Mouse (Mus musculus) gastrocnemius, adult 2 months (tissue): ENCODE data around the gene Tdp1. TPM values are rescaled to one million over a fixed set of nuclear protein-coding genes. Genes with fewer than 3 reads are reported as not detected.

Source experiments
- DNase-seq: peaks from one replicate; pipeline ENCODE4 v3.0.0; 2022
- H3K27ac ChIP-seq: fragments of 200-600 bp; 2 replicates; pipeline ENCODE4 v1.8.1; 2022; ENCODE audit warnings: mild to moderate bottlenecking
- H3K4me3 ChIP-seq: fragments of 200-600 bp; 2 replicates; pipeline ENCODE4 v1.8.1; 2022; ENCODE audit warnings: mild to moderate bottlenecking, moderate library complexity
- CTCF ChIP-seq: fragments of 200-600 bp; IDR thresholded peaks from 2 replicates; pipeline ENCODE4 v1.8.1; 2022; ENCODE audit warnings: antibody characterized with exemption, mild to moderate bottlenecking, moderate library complexity
- intact Hi-C: fragments of 180-260 bp; cut with DNase I; formaldehyde crosslinking; loops from one replicate; pipeline ENCODE4 v1.15.1; 2025
- total RNA-seq, 2 experiments: library from RNA; stranded (reverse); gene quantifications; 2 replicates each; pipeline ENCODE4 v1.2.3; 2021

Tdp1 gene
- total RNA-seq, 2 experiments from 2014 or later = 3.6 to 6.6 TPM

GRCm38 (mm10) chr12:99935403-99935802 is 51.1 kb downstream of the Tdp1 start:
- intact Hi-C loops = no loop called here
- DNase-seq = no peak
- TF ChIP-seq CTCF = no peak
- H3K27ac ChIP-seq = no peak overlapping the region
- H3K4me3 ChIP-seq = no peak overlapping the region

GRCm38 (mm10) chr12:99938476-99938875 is 54.2 kb downstream of the Tdp1 start:
- H3K4me3 ChIP-seq = no peak overlapping the region
- H3K27ac ChIP-seq = no peak overlapping the region
- intact Hi-C loops = no loop called here
- DNase-seq = no peak
- no peak for TF ChIP-seq CTCF

GRCm38 (mm10) chr12:99939179-99939578 is 54.9 kb downstream of the Tdp1 start:
- TF ChIP-seq CTCF = no peak
- DNase-seq = no peak
- intact Hi-C loops = no loop called here
- Histone ChIP-seq H3K4me3 (no peak overlapping the region), H3K27ac (no peak overlapping the region)

GRCm38 (mm10) chr12:99940704-99941103 is 56.4 kb downstream of the Tdp1 start:
- no peak overlapping the region for H3K27ac ChIP-seq
- no peak for DNase-seq
- intact Hi-C loops = no loop called here
- H3K4me3 ChIP-seq = no peak overlapping the region
- TF ChIP-seq CTCF = no peak

- no peak for DNase-seq
- H3K27ac ChIP-seq = no peak overlapping the region
- no peak for TF ChIP-seq CTCF
- H3K4me3 ChIP-seq = no peak overlapping the region
- intact Hi-C loops = no loop called here
These were observed 58.1 kb downstream of the Tdp1 start for GRCm38 (mm10) chr12:99942441-99942840.

- no peak overlapping the region for H3K4me3 ChIP-seq
- TF ChIP-seq CTCF = peak; percentile 72
- peak; percentile 82 for DNase-seq
- no peak overlapping the region for H3K27ac ChIP-seq
- intact Hi-C loops = loop anchor here (2.0 kb wide), 1 partner anchor 154 kb away; no protein-coding TSS in a partner anchor
These were observed 68.6 kb downstream of the Tdp1 start for GRCm38 (mm10) chr12:99952928-99953327.

- intact Hi-C loops = no loop called here
- TF ChIP-seq CTCF = no peak
- Histone ChIP-seq H3K4me3 (no peak overlapping the region), H3K27ac (no peak overlapping the region)
- no peak for DNase-seq
These were observed 72.1 kb downstream of the Tdp1 start for GRCm38 (mm10) chr12:99956411-99956810.

GRCm38 (mm10) chr12:99958068-99959060 is 74.0 kb downstream of the Tdp1 start:
- no peak for DNase-seq
- H3K27ac ChIP-seq = no peak overlapping the region
- TF ChIP-seq CTCF = no peak
- intact Hi-C loops = no loop called here
- H3K4me3 ChIP-seq = no peak overlapping the region

GRCm38 (mm10) chr12:99959291-99959690 is 75.0 kb downstream of the Tdp1 start:
- no peak overlapping the region for H3K4me3 ChIP-seq
- no peak for TF ChIP-seq CTCF
- H3K27ac ChIP-seq = no peak overlapping the region
- intact Hi-C loops = no loop called here
- no peak for DNase-seq

GRCm38 (mm10) chr12:99959930-99960329 is 75.6 kb downstream of the Tdp1 start:
- TF ChIP-seq CTCF = no peak
- H3K27ac ChIP-seq = no peak overlapping the region
- no peak for DNase-seq
- intact Hi-C loops = loop anchor here (5.0 kb wide), 1 partner anchor 58 kb away; no protein-coding TSS in a partner anchor
- no peak overlapping the region for H3K4me3 ChIP-seq

GRCm38 (mm10) chr12:99960675-99961074 is 76.4 kb downstream of the Tdp1 start:
- Histone ChIP-seq H3K4me3 (no peak overlapping the region), H3K27ac (no peak overlapping the region)
- TF ChIP-seq CTCF = no peak
- no peak for DNase-seq
- intact Hi-C loops = loop anchor here (5.0 kb wide), 1 partner anchor 58 kb away; no protein-coding TSS in a partner anchor

- DNase-seq = peak; percentile 67
- peak; percentile 83 for TF ChIP-seq CTCF
- Histone ChIP-seq H3K27ac (0 out of 2 replicates have a peak within 1 kb of the TSS, but pooled peaks have one; percentile 20), H3K4me3 (peak within 1 kb of the TSS; percentile 77)
- intact Hi-C loops = loop anchor here (2.0 to 5.0 kb wide), 3 partner anchors 62 to 882 kb away; no protein-coding TSS in a partner anchor
These were observed 80.2 kb downstream of the Tdp1 start, which contains the start of gene Kcnk13 for GRCm38 (mm10) chr12:99964301-99965202. Kcnk13 (plus strand) TSS chr12:99964499.
